Mouse (Mus musculus) lung, embryonic 14.5 days (tissue): ENCODE data around the gene Irak2. TPM values are rescaled to one million over a fixed set of nuclear protein-coding genes. Genes with fewer than 3 reads are reported as not detected.

Source experiments
- ATAC-seq: fragments of 200-750 bp; cut with Nextera tagmentation; 2 replicates; pipeline ENCODE4 v1.8.0; 2017; ENCODE audit warnings: mild to moderate bottlenecking, moderate TSS enrichment, moderate library complexity; ENCODE audit not compliant: insufficient read depth
- DNase-seq: peaks from one replicate; pipeline ENCODE4 v3.0.0-alpha.2; 2015
- H3K27ac ChIP-seq: fragments of 300-500 bp; sonication (generic); 2 replicates; pipeline ENCODE4 v1.5.1; 2014; ENCODE audit warnings: low read depth, mild to moderate bottlenecking, moderate library complexity
- H3K27me3 ChIP-seq: fragments of 300-500 bp; sonication (generic); 2 replicates; pipeline ENCODE4 v1.6.1; 2014; ENCODE audit warnings: low read length, control low read depth; ENCODE audit not compliant: insufficient read depth
- H3K36me3 ChIP-seq: fragments of 300-500 bp; sonication (generic); 2 replicates; pipeline ENCODE4 v1.6.1; 2014; ENCODE audit warnings: control low read depth; ENCODE audit not compliant: insufficient read depth
- H3K4me1 ChIP-seq: fragments of 300-500 bp; sonication (generic); 2 replicates; pipeline ENCODE4 v1.6.1; 2014; ENCODE audit warnings: antibody characterized with exemption, control low read depth; ENCODE audit not compliant: insufficient read depth
- H3K4me2 ChIP-seq: fragments of 300-500 bp; sonication (generic); 2 replicates; pipeline ENCODE4 v1.6.1; 2014; ENCODE audit warnings: mild to moderate bottlenecking
- H3K4me3 ChIP-seq: fragments of 300-500 bp; sonication (generic); 2 replicates; pipeline ENCODE4 v1.5.1; 2014; ENCODE audit warnings: low read depth, low read length
- H3K9ac ChIP-seq: fragments of 300-500 bp; sonication (generic); 2 replicates; pipeline ENCODE4 v1.6.1; 2014
- H3K9me3 ChIP-seq: fragments of 300-500 bp; sonication (generic); 2 replicates; pipeline ENCODE4 v1.6.1; 2016; ENCODE audit warnings: low read depth, low read length, control low read depth
- CTCF ChIP-seq: IDR thresholded peaks from 2 replicates; pipeline ENCODE4 v1.5.1; 2016; ENCODE audit warnings: antibody characterized with exemption, low read depth
- WGBS: fragments of 180-500 bp; shearing (Covaris S2); extraction: QIAGEN DNeasy Blood & Tissue Kit; methylation state at CpG from one replicate; pipeline ENCODE4 v1.1.7; 2014; 5-methylcytosine and 5-hydroxymethylcytosine counted together
- polyA plus RNA-seq: library from polyadenylated mRNA; unstranded; fragments of >200 nt; fragmentation: Nextera tagmentation; extraction: Ambion mirVana; gene quantifications from 2 replicates; pipeline ENCODE4 v1.2.1, GENCODE M21; 2014

Irak2 gene
- polyA plus RNA-seq, 1 experiment from 2014 or later: 3.1 TPM

DNA sequence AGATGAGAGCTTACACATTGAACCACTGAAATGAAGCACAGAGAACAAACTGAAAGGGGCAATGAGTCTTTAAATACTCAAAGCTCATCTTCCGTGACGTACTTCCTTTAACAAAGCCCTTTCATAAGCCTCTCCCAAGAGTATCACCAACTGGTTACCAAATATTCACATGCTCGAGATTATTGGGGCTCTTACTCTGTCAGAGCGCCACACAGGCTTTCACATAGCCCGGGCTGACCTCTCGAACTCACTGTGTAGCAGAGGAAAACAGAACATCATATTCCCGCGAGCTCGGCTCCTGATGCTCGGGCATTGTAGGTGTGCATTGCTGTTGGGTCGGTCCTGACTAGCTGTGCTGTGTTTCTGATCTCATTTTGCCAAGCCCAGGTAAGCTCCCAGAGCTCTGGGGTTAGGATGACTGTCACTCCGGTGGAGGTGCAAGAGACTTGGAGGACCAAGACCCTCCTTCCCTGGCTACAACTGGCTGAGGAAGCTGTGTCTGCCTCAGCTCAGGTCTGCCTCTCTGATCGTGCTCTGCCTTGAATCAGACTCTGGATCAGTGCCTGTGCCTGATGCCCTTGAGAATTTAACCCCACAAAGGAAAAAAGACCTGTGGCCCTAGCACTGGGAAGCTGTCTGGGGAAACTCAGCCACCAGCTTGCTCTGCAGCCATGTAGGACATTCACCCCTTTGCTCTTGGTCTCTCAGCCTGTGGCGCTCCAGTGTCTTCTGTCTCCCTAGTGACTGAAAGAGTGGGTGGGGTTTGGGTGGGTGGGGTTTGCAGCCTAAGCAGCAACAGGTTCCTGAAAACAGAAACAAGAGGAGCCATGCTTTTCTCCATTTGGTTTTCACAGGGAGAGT is 22.5 kb downstream of the Irak2 start:
- ATAC-seq (no peak), DNase-seq (no peak)
- Histone ChIP-seq H3K27ac (no peak overlapping the region), H3K9me3 (no peaks in the 10 kb centered on the region), H3K4me2 (no peak overlapping the region), H3K27me3 (no peaks in the 10 kb centered on the region), H3K4me1 (peaks cover 6% of the 10 kb centered on the region; the same call in 1 of the 2 replicates), H3K4me3 (no peak overlapping the region), H3K36me3 (no peaks in the 10 kb centered on the region), H3K9ac (no peak overlapping the region)
- WGBS: 52% methylated on average over 14 of the region's 14 CpGs
- no peak for TF ChIP-seq CTCF

DNA sequence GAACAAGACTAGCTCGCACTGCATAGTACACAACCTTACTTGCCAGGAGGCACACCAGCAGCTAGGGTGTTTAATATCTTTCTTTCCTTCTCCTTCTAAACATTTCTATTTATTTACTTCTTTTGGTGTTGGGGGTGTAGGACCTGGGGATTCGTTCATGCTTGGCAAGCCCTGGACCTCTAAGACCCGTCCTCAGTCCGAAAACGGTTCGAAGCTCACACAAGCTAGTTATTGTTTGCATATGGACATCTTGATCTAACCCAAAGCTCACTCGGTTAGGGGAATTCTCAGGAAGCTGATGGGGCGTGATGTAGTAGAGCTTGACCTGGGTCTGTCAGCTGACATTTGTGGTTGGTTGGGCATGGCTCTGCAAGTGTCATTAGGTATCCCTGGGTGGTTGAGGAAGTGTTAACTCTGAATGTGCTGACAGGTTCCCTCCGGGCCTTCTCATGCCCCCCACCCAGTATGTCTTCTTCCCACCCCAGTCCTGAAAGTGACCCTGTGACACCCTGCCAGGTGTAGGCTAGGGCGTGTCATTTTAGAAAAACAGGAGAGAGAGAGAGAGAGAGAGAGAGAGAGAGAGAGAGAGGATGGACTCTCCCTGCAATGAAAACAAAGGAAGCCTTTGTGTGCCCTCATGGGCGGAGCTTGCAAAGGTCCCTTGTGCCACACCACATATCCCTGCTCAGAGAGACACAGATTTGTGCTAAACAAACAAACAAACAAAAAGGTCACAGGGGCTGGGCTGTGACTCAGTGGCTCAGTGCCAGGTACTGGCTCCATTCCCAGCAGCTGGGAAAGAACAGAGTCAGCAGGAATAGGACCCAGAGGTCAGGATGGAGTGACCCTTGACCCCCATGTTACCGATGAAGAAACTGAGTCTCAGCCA is 23.3 kb downstream of the Irak2 start:
- no peak for TF ChIP-seq CTCF

GRCm38 (mm10) chr6:113662964-113663700 is 24.9 kb downstream of the Irak2 start:
- Histone ChIP-seq H3K27me3 (no peaks in the 10 kb centered on the region), H3K4me3 (no peak overlapping the region), H3K4me2 (no peak overlapping the region), H3K27ac (no peak overlapping the region), H3K4me1 (peaks cover 6% of the 10 kb centered on the region; the same call in 1 of the 2 replicates), H3K36me3 (no peaks in the 10 kb centered on the region), H3K9me3 (no peaks in the 10 kb centered on the region), H3K9ac (no peak overlapping the region)
- WGBS: 86% methylated on average over 8 of the region's 8 CpGs
- ATAC-seq: no peak
- DNase-seq: no peak
- 0 out of 2 replicates have a peak, but pooled peaks have one; percentile 21 for TF ChIP-seq CTCF

More for the DNA sequence above, 23.3 kb downstream of the Irak2 start:
- no peak overlapping the region for H3K9ac ChIP-seq
- no peak overlapping the region for H3K4me2 ChIP-seq
- H3K9me3 ChIP-seq: no peaks in the 10 kb centered on the region
- WGBS: 44% methylated on average over 12 of the region's 12 CpGs
- no peak overlapping the region for H3K27ac ChIP-seq
- H3K27me3 ChIP-seq: no peaks in the 10 kb centered on the region
- H3K36me3 ChIP-seq: no peaks in the 10 kb centered on the region
- ATAC-seq (no peak), DNase-seq (peak; percentile 17)
- no peak overlapping the region for H3K4me3 ChIP-seq
- H3K4me1 ChIP-seq: peaks cover 6% of the 10 kb centered on the region; the same call in 1 of the 2 replicates

DNA sequence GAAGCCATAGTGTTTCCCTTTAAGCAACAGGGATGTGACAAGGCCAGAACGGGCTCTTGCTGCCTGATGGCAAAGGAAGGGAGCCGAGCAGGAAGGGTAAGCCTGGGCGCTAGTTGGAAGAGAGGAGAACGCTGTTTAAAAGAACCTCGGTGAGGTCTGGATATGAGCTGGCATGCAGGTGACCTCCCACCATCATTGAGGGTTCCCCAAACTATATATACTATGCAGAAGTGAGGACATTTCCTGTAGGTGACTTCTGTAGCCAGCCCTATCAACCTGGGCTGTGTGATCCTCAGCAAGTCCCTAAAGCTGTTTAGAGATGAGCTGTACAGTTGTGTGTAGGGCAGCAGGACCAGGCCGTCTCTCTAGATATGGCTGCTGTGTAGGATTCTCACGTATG is 26.0 kb downstream of the Irak2 start:
- no peaks in the 10 kb centered on the region for H3K36me3 ChIP-seq
- WGBS: 79% methylated on average over 7 of the region's 7 CpGs
- no peak overlapping the region for H3K4me3 ChIP-seq
- peaks cover 11% of the 10 kb centered on the region for H3K4me1 ChIP-seq
- no peak overlapping the region for H3K4me2 ChIP-seq
- no peak overlapping the region for H3K27ac ChIP-seq
- DNase-seq (no peak), ATAC-seq (no peak)
- TF ChIP-seq CTCF: no peak
- H3K9me3 ChIP-seq: no peaks in the 10 kb centered on the region
- H3K27me3 ChIP-seq: no peaks in the 10 kb centered on the region
- no peak overlapping the region for H3K9ac ChIP-seq

- Histone ChIP-seq H3K4me1 (peaks cover 4% of the 10 kb centered on the region; the same call in 1 of the 2 replicates), H3K9me3 (no peaks in the 10 kb centered on the region), H3K36me3 (no peaks in the 10 kb centered on the region), H3K4me3 (no peak overlapping the region), H3K27ac (no peak overlapping the region), H3K9ac (no peak overlapping the region), H3K4me2 (no peak overlapping the region), H3K27me3 (no peaks in the 10 kb centered on the region)
- DNase-seq (no peak), ATAC-seq (no peak)
- no peak for TF ChIP-seq CTCF
- 62% methylated on average over 8 of the region's 8 CpGs for WGBS
Observed at GRCm38 (mm10) chr6:113667611-113668122, 29.4 kb downstream of the Irak2 start.
